Mouse (Mus musculus): ENCODE data around the gene Nagpa. TPM values are rescaled to one million over a fixed set of nuclear protein-coding genes. Genes with fewer than 3 reads are reported as not detected.
A peak's percentile ranks its signal among the peaks of the same experiment; 100 is the strongest.

The Nagpa gene
- total RNA-seq, 2 experiments from 2014 or later, result 6.1 to 7.9 TPM

DNA sequence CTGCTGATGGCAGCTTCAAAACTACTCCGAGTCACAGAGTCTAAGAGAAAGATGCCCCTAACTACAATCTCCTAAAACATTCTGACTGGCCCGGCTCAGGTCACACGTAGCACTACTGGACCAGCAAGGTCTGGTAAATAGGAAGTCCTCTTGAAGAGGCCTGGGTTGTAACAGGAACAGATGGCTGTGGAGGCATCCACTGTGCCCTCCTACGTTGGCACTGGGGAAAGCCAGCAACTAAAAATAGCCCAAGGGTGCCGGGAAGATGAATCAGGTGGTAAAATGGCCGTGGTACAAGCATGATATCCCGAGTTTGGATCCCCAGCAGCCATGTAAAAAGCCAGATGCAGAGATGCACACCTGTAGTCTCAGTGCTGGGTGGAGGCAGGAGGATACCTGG lies 17.6 kb downstream of the Nagpa start:
- DNase-seq, result peak; percentile 43

DNA sequence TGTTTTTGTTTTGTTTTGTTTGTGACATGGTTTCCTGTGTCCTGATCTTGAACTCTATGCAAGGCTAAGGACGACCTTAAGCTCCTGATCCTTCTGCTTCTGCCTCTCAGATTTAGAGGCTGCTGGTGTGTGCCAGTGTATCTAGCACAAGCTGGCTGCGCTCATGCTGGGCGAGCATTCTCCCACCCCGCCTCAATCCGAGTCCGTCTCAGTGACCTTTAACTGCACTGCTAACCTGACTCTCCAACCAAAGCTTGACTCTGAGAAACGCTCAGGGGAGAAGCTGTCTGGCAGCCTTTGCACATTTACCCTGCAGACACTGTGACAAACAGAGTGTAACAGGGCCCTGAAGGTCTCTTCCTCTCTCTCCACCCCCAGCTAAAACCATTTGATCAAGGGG lies 18.1 kb downstream of the Nagpa start:
- no peak for DNase-seq

DNA sequence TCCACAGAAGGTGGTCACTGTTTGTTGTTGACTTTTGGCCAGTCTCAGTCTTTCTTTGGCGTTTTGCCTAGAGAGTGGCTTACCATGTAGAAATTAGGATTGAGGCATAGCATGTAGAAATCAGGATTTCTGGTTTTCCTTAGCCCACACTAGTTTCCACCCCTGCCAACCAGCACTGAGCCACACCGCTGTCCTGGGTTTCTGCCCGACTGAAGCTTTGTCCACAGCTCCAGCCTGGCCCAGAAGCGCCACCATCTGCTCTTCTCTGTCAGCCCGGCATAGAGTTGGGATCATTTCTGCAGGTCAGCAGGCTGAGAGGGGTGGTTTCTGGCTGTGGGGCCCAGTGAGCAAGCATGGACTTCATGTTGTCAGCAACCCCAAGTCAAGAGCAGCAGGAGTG lies 18.9 kb downstream of the Nagpa start:
- DNase-seq, result no peak

DNA sequence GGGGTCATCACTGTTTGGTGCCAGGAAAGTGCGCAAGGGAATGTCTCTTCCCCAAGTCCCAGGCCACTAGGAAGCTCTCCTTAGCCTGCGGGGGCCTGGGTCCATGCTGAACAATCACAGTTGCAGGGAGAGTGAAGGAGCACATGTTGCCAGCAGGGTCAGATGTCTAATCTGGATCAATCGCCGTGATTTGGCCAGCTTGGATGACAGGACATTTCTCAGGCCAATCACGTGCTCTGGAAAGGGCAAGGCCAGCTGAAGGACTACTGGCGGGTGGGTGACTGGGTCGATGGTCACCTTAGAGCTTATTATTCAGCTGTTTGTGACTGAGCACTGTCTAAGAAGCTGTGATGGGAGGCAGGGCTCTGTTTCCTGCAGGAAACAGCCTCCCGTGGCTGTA lies 19.7 kb downstream of the Nagpa start:
- DNase-seq, result no peak

DNA sequence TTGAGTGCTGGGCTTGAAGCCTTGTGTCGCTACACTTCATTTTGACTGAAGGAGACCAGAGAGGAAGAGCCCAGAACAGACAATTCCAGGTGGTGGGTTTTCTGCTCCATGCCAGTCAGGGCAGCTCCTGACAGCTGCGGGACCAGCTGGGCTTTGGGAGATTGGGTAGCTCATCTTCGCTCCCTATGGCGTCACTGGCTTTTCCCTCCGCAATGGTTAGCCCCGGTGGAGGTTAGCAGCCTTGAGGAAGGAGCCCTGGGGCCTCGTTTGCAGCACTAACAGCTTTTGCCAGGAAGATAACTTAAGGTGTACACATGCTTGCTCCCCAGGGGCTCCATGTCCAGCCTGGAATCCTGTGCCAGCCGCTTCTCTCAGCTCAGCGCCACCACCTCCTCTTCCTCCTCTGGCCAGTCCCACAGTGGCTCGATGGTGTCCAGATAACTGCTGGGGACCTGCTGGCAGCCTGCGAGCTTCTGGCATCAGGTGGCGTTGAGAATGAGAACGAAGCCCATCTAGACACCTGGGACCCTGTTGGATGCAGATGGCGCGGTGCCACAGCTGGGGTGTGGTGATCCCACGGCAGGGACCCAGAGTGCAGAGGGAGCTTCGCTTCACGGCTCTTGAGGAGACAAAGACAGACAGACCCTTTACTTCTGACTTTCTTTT lies 20.4 kb downstream of the Nagpa start:
- DNase-seq, result no peak

DNA sequence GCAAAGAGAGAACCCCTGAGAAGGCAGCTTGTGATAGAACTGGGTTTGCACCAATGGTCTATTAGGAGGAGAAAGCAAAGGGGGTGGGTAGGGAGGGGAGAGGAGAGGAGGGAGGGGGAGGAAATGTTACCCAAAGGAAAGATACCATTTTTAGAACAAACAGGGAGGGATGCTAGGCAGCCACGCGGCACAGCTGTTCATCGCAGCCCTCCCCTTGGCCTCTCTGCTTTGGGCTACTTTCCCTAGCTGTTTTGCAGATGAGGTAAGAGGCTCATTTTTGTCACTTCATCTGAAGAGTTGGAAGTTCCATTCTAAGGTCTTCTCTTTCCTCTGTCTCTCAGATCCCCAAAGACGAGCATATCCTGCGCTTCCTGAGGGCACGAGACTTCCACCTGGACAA lies 31.2 kb downstream of the Nagpa start:
- no peak for DNase-seq

DNA sequence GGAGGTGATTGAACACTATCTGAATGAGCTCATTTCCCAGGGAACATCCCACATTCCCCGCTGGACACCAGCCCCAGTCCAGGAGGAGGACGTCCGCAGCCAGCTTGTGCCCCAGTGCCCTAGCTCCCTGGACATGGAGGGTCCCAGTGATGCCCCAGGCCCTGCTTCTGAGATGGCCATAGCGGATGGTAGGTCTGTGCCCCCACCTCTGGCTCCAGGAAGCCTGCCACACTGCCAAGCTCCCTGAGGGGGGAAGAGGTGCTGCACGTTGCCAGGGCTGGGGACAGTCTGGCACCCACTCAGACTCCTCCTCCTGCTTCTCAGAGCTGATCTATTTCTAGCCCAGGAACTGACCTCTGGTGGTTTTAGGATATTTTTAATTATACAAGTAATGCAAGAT lies 35.0 kb downstream of the Nagpa start:
- DNase-seq, result peak; percentile 68

DNA sequence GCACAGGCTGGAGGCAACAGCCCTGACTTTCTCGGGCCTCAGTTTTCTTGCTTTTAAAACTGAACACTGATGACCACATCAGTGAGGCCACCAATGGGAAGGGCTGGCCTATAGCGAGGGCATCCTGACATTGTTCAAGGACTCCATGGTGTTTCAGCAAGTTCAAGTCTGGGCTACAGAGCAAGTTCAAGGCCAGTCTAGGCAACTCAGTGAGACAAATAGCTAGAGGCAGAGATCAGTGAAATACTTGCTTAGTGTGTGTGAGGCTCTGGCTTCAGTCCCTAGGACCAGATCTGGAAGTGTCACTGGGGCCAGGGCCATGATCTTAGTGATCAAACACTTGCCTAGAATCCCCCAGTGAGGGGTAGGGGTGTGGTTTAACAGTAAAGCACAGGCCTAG lies 35.8 kb downstream of the Nagpa start:
- DNase-seq, result no peak

DNA sequence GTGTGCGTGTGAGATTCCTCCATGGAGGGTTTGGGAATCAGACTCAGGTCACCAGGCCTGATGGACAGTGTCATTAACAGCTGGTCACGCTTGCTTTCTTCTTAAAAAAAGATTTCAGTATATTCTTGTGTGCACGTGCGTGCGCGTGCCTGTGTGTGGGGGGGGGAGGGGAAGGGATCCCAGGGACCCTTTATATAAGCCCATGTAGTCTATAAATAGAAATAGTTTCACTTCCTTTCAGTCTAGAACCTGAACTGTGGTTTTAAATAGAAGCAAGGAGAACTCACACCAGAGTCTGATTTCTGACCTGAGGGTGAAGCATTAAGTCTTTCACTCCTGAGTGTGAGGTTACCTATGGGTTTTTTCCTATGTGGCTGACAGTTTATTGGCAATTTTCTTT lies 39.5 kb downstream of the Nagpa start:
- no peak for DNase-seq

DNA sequence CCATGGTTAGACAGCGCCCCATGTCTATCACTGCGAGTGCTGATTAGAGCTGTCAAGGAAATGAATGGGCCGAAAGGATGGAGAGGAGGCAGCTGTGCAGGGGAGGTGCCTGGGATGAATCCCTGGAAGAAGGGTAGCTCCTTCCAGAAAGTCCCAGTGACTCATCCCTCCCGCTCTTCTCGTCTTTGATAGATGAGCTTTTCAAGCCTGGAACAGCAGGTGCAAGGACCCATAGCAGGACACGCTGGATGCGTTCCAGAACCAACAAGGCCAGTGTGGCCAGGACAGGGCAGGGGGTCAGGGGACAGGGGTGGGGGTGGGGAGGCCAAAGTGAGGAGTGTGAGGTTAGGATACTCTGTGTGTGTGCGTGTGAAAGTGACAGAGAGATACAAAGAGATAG lies 44.6 kb downstream of the Nagpa start:
- no peak for DNase-seq

DNA sequence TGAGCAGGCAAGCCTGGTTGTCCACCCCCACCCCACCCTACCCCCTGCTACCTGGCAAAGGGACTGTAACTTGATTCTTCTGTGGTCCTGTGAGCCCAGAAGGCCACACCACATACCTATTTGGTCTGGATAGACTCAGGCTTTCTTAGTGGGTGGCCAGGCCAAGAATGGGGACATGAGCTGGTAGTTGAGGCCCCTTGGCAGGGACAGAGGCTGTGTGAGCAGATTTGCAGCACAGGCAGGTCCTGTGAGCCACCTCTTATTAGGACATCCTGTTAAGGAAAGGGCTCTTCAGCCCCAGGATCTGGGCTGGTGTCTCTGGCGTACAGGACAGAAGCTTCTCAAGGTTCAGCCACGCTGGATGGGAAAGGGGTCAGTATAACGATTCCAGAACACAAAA lies 46.7 kb downstream of the Nagpa start:
- no peak for DNase-seq

DNA sequence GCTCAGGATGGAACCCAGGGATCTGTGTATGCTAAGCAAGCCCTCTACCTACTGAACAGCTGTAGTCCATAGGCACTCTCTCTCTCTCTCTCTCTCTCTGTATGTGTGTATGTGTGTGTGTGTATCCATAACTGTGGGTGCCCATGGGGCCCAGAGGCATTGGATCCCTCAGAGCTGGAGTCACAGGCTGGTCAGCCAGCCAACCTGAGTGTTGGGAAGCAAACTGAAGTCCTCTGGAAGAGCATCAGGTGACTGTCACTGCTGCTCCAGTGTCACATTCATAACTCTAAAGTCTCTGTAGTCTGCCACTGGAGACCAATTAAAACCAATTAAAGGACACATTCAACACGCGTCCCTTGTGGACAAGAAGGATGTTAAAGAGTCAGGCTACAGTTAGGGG lies 47.3 kb downstream of the Nagpa start:
- DNase-seq, result no peak

DNA sequence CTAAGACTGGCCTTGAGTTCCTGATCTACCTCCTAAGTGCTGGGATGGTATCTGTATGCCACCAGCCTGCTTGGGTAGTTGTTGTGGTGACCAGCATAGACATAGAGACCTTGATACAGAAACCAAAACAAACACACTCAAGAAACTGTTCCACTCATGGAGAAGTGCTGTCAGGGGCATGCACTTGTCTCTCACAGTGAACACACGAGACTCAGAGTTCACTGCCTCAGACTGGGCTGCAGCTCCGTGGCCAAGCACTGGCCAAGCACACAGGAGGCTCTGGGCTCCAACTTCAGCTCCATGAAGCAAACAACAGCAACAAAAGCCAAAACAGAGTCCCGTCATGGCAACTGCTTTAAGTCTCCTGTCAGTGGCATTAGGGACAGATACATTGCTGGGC lies 48.8 kb downstream of the Nagpa start:
- DNase-seq, result no peak

DNA sequence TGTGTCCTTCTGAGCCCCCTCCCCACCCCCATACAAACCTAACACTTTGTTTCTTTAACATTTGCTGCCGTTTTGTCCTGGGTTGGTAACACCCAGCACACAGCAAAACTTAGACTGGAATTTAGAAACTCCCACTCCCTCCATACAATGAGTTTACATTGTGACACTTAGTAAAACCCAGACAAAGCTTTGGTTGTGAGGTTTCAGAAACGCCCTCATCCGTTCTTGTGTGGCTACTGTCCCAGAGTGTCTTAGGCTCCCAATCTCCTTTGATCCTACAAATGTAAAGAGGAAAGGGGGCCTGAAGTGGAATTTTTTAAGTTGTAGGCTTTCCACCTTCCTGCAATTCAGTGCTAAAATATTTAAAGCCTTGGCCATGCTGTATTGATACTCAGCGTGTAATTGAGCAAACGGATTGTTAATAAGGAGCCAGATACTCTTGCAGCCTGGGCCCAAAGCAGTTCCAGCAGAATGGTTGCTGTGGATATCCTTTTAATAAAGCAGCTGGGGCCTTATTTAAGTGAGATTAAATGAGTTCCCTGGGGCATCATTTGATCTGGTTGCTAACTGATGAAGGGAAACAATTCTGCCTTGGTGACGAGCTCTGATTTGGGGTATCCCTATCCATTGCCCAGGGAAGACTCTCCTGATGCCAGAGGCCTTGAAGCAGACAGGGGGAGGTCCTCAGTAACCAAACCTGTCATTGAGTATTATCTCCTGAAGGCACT lies 50.3 kb downstream of the Nagpa start:
- DNase-seq, result no peak

DNA sequence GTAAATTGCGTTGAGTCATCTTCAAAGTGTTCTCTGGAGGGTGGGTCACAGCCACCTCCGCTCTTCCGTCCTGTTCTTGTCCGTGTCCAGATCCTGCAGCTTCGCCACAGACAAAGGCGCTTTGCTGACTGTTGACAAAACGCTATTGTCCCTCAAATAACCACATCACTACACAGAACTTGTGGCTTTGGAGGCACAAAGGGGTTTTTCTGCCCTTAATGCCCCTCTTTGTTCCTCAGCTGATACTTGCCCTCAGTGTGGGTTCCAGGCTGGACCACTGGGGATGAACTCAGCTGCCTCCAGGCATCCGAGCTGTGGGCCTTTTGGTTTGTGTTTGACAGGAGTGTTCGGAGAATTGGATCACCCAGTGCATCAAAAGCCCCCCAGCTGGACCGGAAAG lies 53.3 kb downstream of the Nagpa start:
- DNase-seq, result no peak

DNA sequence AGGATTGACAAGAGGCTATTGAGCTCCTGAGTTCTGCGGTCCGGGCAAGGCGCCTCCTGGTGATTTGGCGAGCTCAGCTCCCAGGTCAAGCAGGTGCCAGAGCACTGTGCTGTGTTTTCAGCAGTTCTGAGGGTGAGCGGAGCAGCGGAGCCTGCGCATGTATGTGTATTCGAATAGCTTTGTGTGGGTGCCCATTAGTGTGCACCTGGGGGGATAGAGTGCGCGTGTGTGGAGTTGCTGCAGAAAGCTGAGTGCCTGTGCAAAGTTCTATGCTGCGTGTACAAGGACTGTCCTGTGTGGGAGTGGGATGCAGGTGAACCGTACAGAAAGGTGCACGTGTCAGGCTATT lies 56.8 kb downstream of the Nagpa start, which contains the start of gene Sec14l5:
TSS of gene Sec14l5 (plus strand) at position 73 of the 349 bp plus-strand sequence.
- no peak for DNase-seq

DNA sequence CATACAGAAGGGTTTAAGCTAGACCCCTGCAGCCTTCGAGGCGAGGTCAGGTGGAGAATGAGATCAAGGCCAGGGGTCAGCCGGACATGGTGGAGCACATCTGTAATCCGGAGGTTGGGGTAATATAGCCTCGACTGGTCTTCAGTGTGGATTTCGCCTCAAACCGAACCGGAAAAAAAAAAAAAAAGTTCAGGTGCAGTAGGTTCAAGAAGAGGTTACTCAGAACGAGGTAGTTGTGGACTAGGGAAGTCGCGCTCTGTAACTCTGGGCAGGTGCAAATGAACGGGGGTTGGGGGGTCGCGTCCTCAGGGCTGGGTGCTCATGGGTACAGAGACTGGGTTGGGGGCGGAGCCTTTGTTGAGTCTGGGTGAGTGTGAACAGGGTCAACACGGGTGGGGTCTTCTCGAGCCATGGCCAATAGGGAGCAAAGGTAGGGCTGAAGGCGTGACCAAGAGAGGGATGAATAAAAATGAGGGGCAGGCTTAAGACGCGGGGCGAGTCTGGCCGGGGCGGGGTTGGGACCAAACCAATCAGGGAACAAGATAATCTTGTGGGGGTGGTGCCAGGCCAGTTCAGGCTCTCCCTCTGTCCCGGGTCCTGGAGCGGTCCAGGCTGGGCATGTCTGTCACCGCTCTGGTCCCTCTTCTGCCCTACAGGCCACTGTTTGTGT lies 57.3 kb downstream of the Nagpa start:
- DNase-seq, result peak; percentile 75

DNA sequence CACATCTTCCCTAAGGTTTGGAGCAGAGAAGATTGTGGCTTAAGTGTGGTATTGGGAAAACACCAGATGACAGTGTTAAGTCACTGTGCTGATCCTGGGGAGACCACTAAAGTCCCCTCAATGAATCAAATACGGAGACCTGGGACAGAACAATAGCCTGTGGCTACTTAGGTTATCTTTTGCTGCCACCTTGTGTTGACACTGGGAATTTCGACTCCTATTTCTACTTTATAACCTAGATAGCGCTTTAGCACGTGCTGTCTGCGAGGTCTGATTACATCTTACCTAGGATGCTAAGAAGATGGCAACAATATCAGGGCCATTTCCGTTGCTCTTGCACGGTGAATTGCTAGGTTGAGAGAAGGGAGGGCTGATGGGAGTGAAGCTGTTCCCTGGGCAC lies 58.2 kb downstream of the Nagpa start:
- peak; percentile 80 for DNase-seq

Small RNA genes within 50 kb of the gene (microRNA-seq; reads per million reads assigned to microRNA genes)
- gene Gm23689 (0 reads per million in 2 experiments), gene Gm26095 (0 reads per million in 2 experiments), gene Mir6364 (0 reads per million in 2 experiments)

Other genes starting within 250 kb of the Nagpa start
- gene Anks3, start 239.8 kb downstream of the Nagpa start, total RNA-seq (2021), result 10 to 100 TPM; 22.4 to 24.3 TPM
- gene Sept12, start 206.2 kb downstream of the Nagpa start, total RNA-seq (2021), result not detected
- not detected for gene Smim22, start 196.7 kb downstream of the Nagpa start, total RNA-seq (2021)
- 10 to 100 TPM; 25.2 to 27.6 TPM for gene Rogdi, start 190.5 kb downstream of the Nagpa start, total RNA-seq (2021)
- 10 to 100 TPM; 63.3 to 66.4 TPM for gene Glyr1, start 154.1 kb downstream of the Nagpa start, total RNA-seq (2021)
- 10 to 100 TPM; 34.8 to 37.5 TPM for gene Ubn1, start 154.0 kb downstream of the Nagpa start, total RNA-seq (2021)
- 1 to 10 TPM; 2.4 to 2.5 TPM for gene Ppl, start 71.6 kb downstream of the Nagpa start, total RNA-seq (2021)
- under 1 TPM; 0.10 to 0.16 TPM for gene Sec14l5, start 56.9 kb downstream of the Nagpa start, total RNA-seq (2021)
- gene AU021092, start 18.3 kb upstream of the Nagpa start, total RNA-seq (2021), result 10 to 100 TPM; 16.9 to 20.7 TPM
- 10 to 100 TPM; 15.8 to 17.5 TPM for gene Alg1, start 29.6 kb upstream of the Nagpa start, total RNA-seq (2021)
- gene Eef2kmt, start 52.0 kb upstream of the Nagpa start, total RNA-seq (2021), result 10 to 100 TPM; 13.0 to 13.7 TPM